Mouse (Mus musculus) forebrain, embryonic 14.5 days (tissue): ENCODE measurements around the gene Tanc2. TPM values are rescaled to one million over a fixed set of nuclear protein-coding genes. Genes with fewer than 3 reads are reported as not detected.

ENCODE experiments used
- ATAC-seq: fragments of 200-750 bp; cut with Nextera tagmentation; 2 replicates; pipeline ENCODE4 v1.8.0; 2017; ENCODE audit warnings: mild to moderate bottlenecking, moderate library complexity
- DNase-seq: peaks from one replicate; pipeline ENCODE4 v3.0.0-alpha.2; 2015; ENCODE audit warnings: low spot score
- H3K27ac ChIP-seq: fragments of 300-500 bp; sonication (generic); 2 replicates; pipeline ENCODE4 v1.5.1; 2014; ENCODE audit warnings: low read depth, mild to moderate bottlenecking, control low read depth, low read length, moderate library complexity
- H3K27me3 ChIP-seq: fragments of 300-500 bp; sonication (generic); replicated peaks from 2 replicates; pipeline ENCODE4 v1.6.1; 2014; ENCODE audit warnings: low read length, control low read depth, mixed read lengths; ENCODE audit not compliant: control insufficient read depth, insufficient read depth
- H3K36me3 ChIP-seq: fragments of 300-500 bp; sonication (generic); 2 replicates; pipeline ENCODE4 v1.6.1; 2014; ENCODE audit warnings: low read length, control low read depth; ENCODE audit not compliant: control insufficient read depth, insufficient read depth
- H3K4me1 ChIP-seq: fragments of 300-500 bp; sonication (generic); 2 replicates; pipeline ENCODE4 v1.6.1; 2014; ENCODE audit warnings: antibody characterized with exemption, low read length, control low read depth; ENCODE audit not compliant: control insufficient read depth, insufficient read depth
- H3K4me2 ChIP-seq: fragments of 300-500 bp; sonication (generic); 2 replicates; pipeline ENCODE4 v1.6.1; 2014; ENCODE audit warnings: mild to moderate bottlenecking, control low read depth, low read length
- H3K4me3 ChIP-seq: fragments of 300-500 bp; sonication (generic); 2 replicates; pipeline ENCODE4 v1.5.1; 2014; ENCODE audit warnings: low read depth, low read length, control low read depth
- H3K9ac ChIP-seq: fragments of 300-500 bp; sonication (generic); 2 replicates; pipeline ENCODE4 v1.6.1; 2014; ENCODE audit warnings: mild to moderate bottlenecking, low read length, control low read depth, moderate library complexity
- H3K9me3 ChIP-seq: fragments of 300-500 bp; sonication (generic); replicated peaks from 2 replicates; pipeline ENCODE4 v1.6.1; 2016; ENCODE audit warnings: low read length, control low read depth, mixed read lengths; ENCODE audit not compliant: control insufficient read depth
- WGBS: fragments of 180-500 bp; shearing (Covaris S2); extraction: QIAGEN DNeasy Blood & Tissue Kit; methylation state at CpG from one replicate; pipeline ENCODE4 v1.1.7; 2014; 5-methylcytosine and 5-hydroxymethylcytosine counted together
- microRNA-seq: library from miRNA; unstranded; fragments of <30 nt; microRNA quantifications from one replicate; pipeline ENCODE4, GENCODE M21; 2016
- polyA plus RNA-seq: library from polyadenylated mRNA; unstranded; fragments of >200 nt; fragmentation: Nextera tagmentation; extraction: Ambion mirVana; gene quantifications from 2 replicates; pipeline ENCODE4 v1.2.1, GENCODE M21; 2014

Gene Tanc2
- polyA plus RNA-seq, 1 experiment from 2014 or later = 20.8 TPM

DNA sequence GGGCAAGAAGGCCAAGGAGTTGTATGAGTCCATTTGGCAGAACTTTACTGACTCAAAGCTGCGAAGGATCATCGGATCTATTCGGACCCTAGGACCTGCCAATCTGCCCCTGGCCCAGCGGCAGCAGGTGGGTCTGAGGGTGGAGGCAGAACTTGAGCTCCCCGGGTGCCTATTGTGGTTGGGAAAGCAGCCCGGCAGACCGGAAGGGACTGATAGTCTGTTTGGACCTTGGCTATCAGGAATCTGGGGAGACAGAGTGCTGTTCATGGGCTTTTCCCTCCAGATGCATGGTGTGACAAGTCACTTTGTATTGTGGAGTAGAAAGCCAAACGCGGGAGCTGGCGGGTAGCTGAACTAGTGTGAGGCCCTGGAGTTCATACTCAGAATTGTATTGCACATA is 379.2 kb downstream of the Tanc2 start:
- Histone ChIP-seq H3K9ac (no peak overlapping the region), H3K4me2 (peak overlapping the region; percentile 99; the same call in 1 of the 2 replicates), H3K9me3 (no peaks in the 10 kb centered on the region), H3K4me1 (peaks cover 4% of the 10 kb centered on the region; the same call in 1 of the 2 replicates), H3K27ac (no peak overlapping the region), H3K27me3 (peaks cover 22% of the 10 kb centered on the region), H3K4me3 (0 out of 2 replicates have a peak overlapping the region, but pooled peaks have one; percentile 52), H3K36me3 (no peaks in the 10 kb centered on the region)
- DNase-seq (no peak), ATAC-seq (no peak)
- WGBS = 44% methylated on average over 10 of the region's 10 CpGs

DNA sequence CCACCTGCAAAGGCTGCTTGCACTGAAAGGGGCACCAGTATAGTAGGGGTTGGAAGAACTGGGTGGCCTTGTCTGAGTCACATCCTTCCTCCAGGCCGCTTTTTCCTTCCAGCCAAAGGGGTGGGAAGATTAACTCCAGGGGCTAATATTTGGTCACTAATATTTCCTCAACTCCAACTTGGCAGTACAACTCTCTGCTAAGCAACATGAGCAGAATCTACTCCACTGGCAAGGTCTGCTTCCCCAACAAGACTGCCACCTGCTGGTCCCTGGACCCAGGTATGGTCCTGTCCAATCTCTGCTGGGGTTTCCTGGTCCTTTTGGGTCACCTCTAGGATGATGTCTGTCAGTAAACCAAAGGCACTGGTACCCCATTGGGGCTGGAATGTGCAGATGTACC is 379.7 kb downstream of the Tanc2 start:
- H3K36me3 ChIP-seq = no peaks in the 10 kb centered on the region
- no peak overlapping the region for H3K4me2 ChIP-seq
- peaks cover 4% of the 10 kb centered on the region; the same call in 1 of the 2 replicates for H3K4me1 ChIP-seq
- H3K4me3 ChIP-seq = no peak overlapping the region
- no peak overlapping the region for H3K27ac ChIP-seq
- DNase-seq (peak; percentile 23), ATAC-seq (no peak)
- H3K9me3 ChIP-seq = no peaks in the 10 kb centered on the region
- peaks cover 22% of the 10 kb centered on the region for H3K27me3 ChIP-seq
- H3K9ac ChIP-seq = no peak overlapping the region
- 67% methylated on average over 1 of the region's 1 CpGs for WGBS

GRCm38 (mm10) chr11:105974593-105974992 is 384.8 kb downstream of the Tanc2 start:
- H3K9me3 ChIP-seq = no peaks in the 10 kb centered on the region
- no peak overlapping the region for H3K4me3 ChIP-seq
- WGBS = 91% methylated on average over 6 of the region's 6 CpGs
- H3K27ac ChIP-seq = no peak overlapping the region
- no peak for ATAC-seq
- H3K4me1 ChIP-seq = no peaks in the 10 kb centered on the region
- no peak overlapping the region for H3K9ac ChIP-seq
- no peak for DNase-seq
- H3K4me2 ChIP-seq = no peak overlapping the region
- no peaks in the 10 kb centered on the region for H3K27me3 ChIP-seq
- no peaks in the 10 kb centered on the region for H3K36me3 ChIP-seq

DNA sequence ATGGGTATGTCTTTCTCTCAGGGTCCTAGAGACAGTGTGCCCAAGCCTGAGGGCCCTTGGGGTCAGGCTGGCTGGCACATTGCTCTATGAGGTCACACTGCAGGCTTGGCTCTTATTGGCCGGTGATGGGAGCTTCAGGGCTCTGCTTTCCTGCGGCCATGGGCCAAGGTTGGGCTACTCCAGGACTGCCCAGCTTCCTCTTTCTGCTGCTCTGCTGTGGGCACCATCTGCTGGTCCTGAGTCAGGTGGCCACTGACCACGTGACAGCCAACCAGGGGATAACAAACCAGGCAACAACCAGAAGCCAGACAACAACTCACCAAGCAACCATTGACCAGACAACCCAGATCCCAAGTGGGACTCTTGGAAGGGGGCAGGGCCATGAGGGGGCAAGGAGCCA is 385.3 kb downstream of the Tanc2 start:
- H3K9me3 ChIP-seq = no peaks in the 10 kb centered on the region
- H3K27me3 ChIP-seq = no peaks in the 10 kb centered on the region
- H3K36me3 ChIP-seq = no peaks in the 10 kb centered on the region
- WGBS = 78% methylated on average over 3 of the region's 3 CpGs
- H3K9ac ChIP-seq = no peak overlapping the region
- no peak for DNase-seq
- no peaks in the 10 kb centered on the region for H3K4me1 ChIP-seq
- no peak overlapping the region for H3K27ac ChIP-seq
- ATAC-seq = no peak
- H3K4me3 ChIP-seq = no peak overlapping the region
- no peak overlapping the region for H3K4me2 ChIP-seq

DNA sequence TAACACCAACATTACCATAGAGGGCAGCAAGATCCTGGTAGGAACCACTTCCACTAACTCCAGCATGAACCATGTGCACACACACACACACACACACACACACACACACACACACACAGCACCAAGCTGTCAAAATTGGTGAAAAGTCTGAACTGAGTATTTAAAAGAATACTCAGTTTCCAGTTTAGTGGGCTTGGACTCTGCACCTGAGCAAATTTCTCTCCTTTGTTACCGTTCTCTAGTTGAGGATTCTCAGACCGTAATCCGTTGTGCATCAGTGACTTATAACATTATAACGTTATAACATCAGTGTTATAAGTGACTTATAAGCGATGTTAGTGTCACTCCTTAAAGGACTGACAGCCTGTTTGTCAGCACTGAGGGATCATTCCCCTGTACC is 385.9 kb downstream of the Tanc2 start:
- H3K4me3 ChIP-seq = no peak overlapping the region
- H3K27me3 ChIP-seq = no peaks in the 10 kb centered on the region
- H3K9me3 ChIP-seq = no peaks in the 10 kb centered on the region
- H3K9ac ChIP-seq = no peak overlapping the region
- H3K27ac ChIP-seq = no peak overlapping the region
- no peaks in the 10 kb centered on the region for H3K4me1 ChIP-seq
- no peak overlapping the region for H3K4me2 ChIP-seq
- H3K36me3 ChIP-seq = no peaks in the 10 kb centered on the region
- no peak for ATAC-seq
- DNase-seq = no peak
- 86% methylated on average over 5 of the region's 5 CpGs for WGBS

GRCm38 (mm10) chr11:105978232-105978631 is 388.4 kb downstream of the Tanc2 start:
- no peaks in the 10 kb centered on the region for H3K9me3 ChIP-seq
- no peaks in the 10 kb centered on the region for H3K4me1 ChIP-seq
- no peak for ATAC-seq
- no peak overlapping the region for H3K27ac ChIP-seq
- H3K4me3 ChIP-seq = no peak overlapping the region
- H3K36me3 ChIP-seq = no peaks in the 10 kb centered on the region
- H3K4me2 ChIP-seq = no peak overlapping the region
- 86% methylated on average over 2 of the region's 2 CpGs for WGBS
- no peak for DNase-seq
- H3K9ac ChIP-seq = no peak overlapping the region
- H3K27me3 ChIP-seq = no peaks in the 10 kb centered on the region

DNA sequence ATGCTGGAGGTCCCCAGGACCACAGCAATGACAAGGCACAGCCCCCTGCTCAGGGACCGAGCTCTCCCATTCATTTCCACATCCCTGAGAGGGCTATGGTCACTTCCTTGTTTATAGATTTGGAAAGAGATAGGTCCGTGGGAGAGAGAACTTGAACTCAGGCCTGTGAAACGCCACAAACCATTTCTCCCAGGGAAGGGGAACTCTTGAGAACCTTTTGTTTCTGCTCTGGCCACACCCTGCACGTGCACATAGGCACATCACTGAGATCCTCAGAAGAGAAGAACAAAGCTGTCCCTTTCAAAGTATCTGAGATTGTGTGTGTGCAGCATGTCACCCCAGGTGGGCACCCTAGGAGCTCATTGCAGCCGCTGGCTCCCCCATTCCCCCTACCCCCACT is 388.8 kb downstream of the Tanc2 start:
- no peaks in the 10 kb centered on the region for H3K9me3 ChIP-seq
- no peaks in the 10 kb centered on the region for H3K36me3 ChIP-seq
- 77% methylated on average over 5 of the region's 5 CpGs for WGBS
- ATAC-seq (no peak), DNase-seq (no peak)
- no peak overlapping the region for H3K4me3 ChIP-seq
- H3K27me3 ChIP-seq = no peaks in the 10 kb centered on the region
- H3K4me2 ChIP-seq = no peak overlapping the region
- no peak overlapping the region for H3K27ac ChIP-seq
- H3K4me1 ChIP-seq = no peaks in the 10 kb centered on the region
- no peak overlapping the region for H3K9ac ChIP-seq

Small RNA genes within 50 kb of the gene (microRNA-seq; reads per million reads assigned to microRNA genes)
- not detected for gene Gm23990

Other genes starting within 250 kb of the Tanc2 start
- 0.23 and 0.41 TPM in 2 replicates for gene March10, start 133.3 kb upstream of the Tanc2 start, polyA plus RNA-seq